ENCODE assay signal across 24 mouse cellular contexts in the genomic region with DNA sequence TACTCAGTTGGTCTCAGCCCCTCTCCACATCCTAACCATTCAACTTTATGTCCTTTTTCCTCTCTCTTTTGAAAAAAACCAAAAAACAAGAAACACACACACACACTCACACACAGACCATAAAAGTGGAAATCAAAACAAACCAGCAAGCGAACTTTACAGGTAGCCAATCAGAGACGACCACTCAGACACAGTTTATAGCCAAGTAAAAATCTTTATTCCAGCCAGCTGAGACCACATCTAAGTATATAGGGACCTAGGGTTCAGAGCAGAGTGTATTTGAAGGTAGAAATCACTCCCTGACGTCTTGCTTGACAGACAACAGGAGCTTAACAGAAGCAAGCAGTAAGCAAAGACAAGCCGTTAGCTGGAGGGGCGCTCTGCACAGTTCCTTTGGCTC.
DNase-seq lines count a peak whose midpoint lies in the region; ATAC-seq and TF ChIP-seq lines count a peak whose summit lies in the region.
"Had no signal": no experiment of that assay in that cellular context is flagged by ENCODE, and none has a peak within 500 bp of the region (broad histone marks: within the 10 kb centered on the region; RNA-seq: fewer than 3 reads in every experiment).

No protein-coding gene starts in this region.

- no peak overlapping the region for H3K9ac ChIP-seq in heart, embryonic 13.5 days
- H3K9ac ChIP-seq in forebrain, embryonic 11.5 days (ENCODE audit: low read length), result no peak overlapping the region
- H3K9ac ChIP-seq: forebrain, postnatal 0 days; hindbrain, embryonic 14.5 days; intestine, embryonic 15.5 days; liver, embryonic 13.5 days had no signal

- intact Hi-C loops in heart, postnatal 10 days (cut with DNase I), result no loop called here

- 45% methylated on average over 5 of the region's 5 CpGs for WGBS in heart, embryonic 13.5 days
- 12% methylated on average over 5 of the region's 5 CpGs for WGBS in thymus, adult 2 months
- WGBS in forebrain, embryonic 11.5 days, result 71% methylated on average over 5 of the region's 5 CpGs

- TF ChIP-seq POLR2A in thymus, adult 2 months (IDR thresholded peaks at IDR 0.05; ENCODE audit: control insufficient read depth, extremely low read depth, insufficient read depth, low read length, poor library complexity), result no peak

- ATAC-seq in heart, embryonic 13.5 days (ENCODE audit: extremely low read depth, insufficient number of reproducible peaks, low FRiP score, low TSS enrichment), result no peak
- no peak for ATAC-seq in forebrain, embryonic 11.5 days (replicated peaks; ENCODE audit: low FRiP score)
- ATAC-seq: forebrain, postnatal 0 days; intestine, embryonic 15.5 days had no signal

- H3K4me1 ChIP-seq in heart, embryonic 13.5 days, result peaks cover 5% of the 10 kb centered on the region
- H3K4me1 ChIP-seq in thymus, adult 2 months (replicated peaks; ENCODE audit: control insufficient read depth, insufficient read depth, low read length), result peaks cover 7% of the 10 kb centered on the region
- H3K4me1 ChIP-seq in forebrain, embryonic 11.5 days (replicated peaks; ENCODE audit: control insufficient read depth, insufficient read depth, low read length), result no peaks in the 10 kb centered on the region
- H3K4me1 ChIP-seq: forebrain, embryonic 10.5 days; intestine, embryonic 15.5 days had no signal

- no peak overlapping the region for H3K27ac ChIP-seq in heart, embryonic 13.5 days (replicated peaks)
- H3K27ac ChIP-seq in thymus, adult 2 months (ENCODE audit: control insufficient read depth, insufficient read depth, low read length), result no peak overlapping the region
- no peak overlapping the region for H3K27ac ChIP-seq in forebrain, embryonic 11.5 days (ENCODE audit: low read depth, low read length)
- H3K27ac ChIP-seq: forebrain, embryonic 10.5 days; hindbrain, embryonic 14.5 days; intestine, embryonic 15.5 days; layer of hippocampus, adult 2 months; liver, embryonic 13.5 days; stomach, postnatal 0 days had no signal

- TF ChIP-seq CTCF in thymus, adult 2 months (IDR thresholded peaks at IDR 0.05; ENCODE audit: borderline replicate concordance, control insufficient read depth, extremely low read depth, insufficient read depth, low read length, poor library complexity), result no peak

- H3K9me3 ChIP-seq in heart, embryonic 13.5 days, result no peaks in the 10 kb centered on the region
- no peaks in the 10 kb centered on the region for H3K9me3 ChIP-seq in forebrain, embryonic 11.5 days (ENCODE audit: control insufficient read depth, low read length)
- H3K9me3 ChIP-seq: forebrain, embryonic 10.5 days; intestine, embryonic 15.5 days; liver, embryonic 13.5 days had no signal

- no peaks in the 10 kb centered on the region for H3K27me3 ChIP-seq in heart, embryonic 13.5 days (replicated peaks)
- no peaks in the 10 kb centered on the region for H3K27me3 ChIP-seq in thymus, adult 2 months (ENCODE audit: control insufficient read depth, insufficient read depth, low read length)
- H3K27me3 ChIP-seq in forebrain, embryonic 11.5 days (ENCODE audit: control insufficient read depth, insufficient read depth, low read length), result no peaks in the 10 kb centered on the region
- H3K27me3 ChIP-seq: intestine, embryonic 15.5 days; liver, embryonic 13.5 days had no signal

- H3K4me2 ChIP-seq in heart, embryonic 13.5 days, result peak overlapping the region; percentile 22; the same call in 1 of the 2 replicates
- H3K4me2 ChIP-seq in forebrain, embryonic 11.5 days (ENCODE audit: low read depth, low read length, severe bottlenecking), result no peak overlapping the region
- H3K4me2 ChIP-seq: hindbrain, embryonic 14.5 days; intestine, embryonic 15.5 days; liver, embryonic 13.5 days had no signal

- H3K36me3 ChIP-seq in heart, embryonic 13.5 days, result no peaks in the 10 kb centered on the region
- no peaks in the 10 kb centered on the region for H3K36me3 ChIP-seq in thymus, adult 2 months (ENCODE audit: control insufficient read depth, insufficient read depth, low read length)
- H3K36me3 ChIP-seq in forebrain, embryonic 11.5 days (ENCODE audit: control insufficient read depth, insufficient read depth, low read length), result no peaks in the 10 kb centered on the region
- H3K36me3 ChIP-seq: forebrain, embryonic 10.5 days; intestine, embryonic 15.5 days; liver, embryonic 13.5 days had no signal

- DNase-seq in heart, postnatal 10 days, result no peak
- DNase-seq in thymus, adult 2 months, result peak; percentile 13
- no peak for DNase-seq in thymus, adult 18-20 months
- DNase-seq in thymus, postnatal 14 days, result peak; percentile 20
- DNase-seq in forebrain, embryonic 11.5 days (ENCODE audit: low spot score), result no peak
- DNase-seq in spleen, postnatal 36 days (ENCODE audit: low spot score in 2 of 2), result no peak
- DNase-seq: adrenal gland, postnatal 10 days; B cell, adult 2 months; cerebellum, adult 18-20 months; cerebellum, postnatal 14 days; forebrain, postnatal 0 days; gastrocnemius, postnatal 25 days; kidney, postnatal 25 days; layer of hippocampus, postnatal 36 days; liver, embryonic 13.5 days; lung, adult 2 months; lung, postnatal 14 days; midbrain, embryonic 14.5 days had no signal

- no peak overlapping the region for H3K4me3 ChIP-seq in heart, embryonic 13.5 days
- H3K4me3 ChIP-seq in thymus, adult 2 months (ENCODE audit: control insufficient read depth, insufficient read depth, low read length), result no peak overlapping the region
- no peak overlapping the region for H3K4me3 ChIP-seq in forebrain, embryonic 11.5 days (ENCODE audit: low read depth, low read length)
- H3K4me3 ChIP-seq: forebrain, embryonic 10.5 days; intestine, embryonic 15.5 days; layer of hippocampus, adult 2 months; liver, embryonic 13.5 days had no signal

Comparison
In these comparisons a context has a peak if more than half of its experiments do, and no peak if none do; other contexts are left out.
1. DNase-seq: peak in thymus, adult 2 months (single experiment) and thymus, postnatal 14 days (single experiment); none in heart, postnatal 10 days (0 of 2), thymus, adult 18-20 months (0 of 2), forebrain, embryonic 11.5 days (single experiment) and spleen, postnatal 36 days (0 of 2).